Mouse (Mus musculus): ENCODE measurements at regions not wholly inside any gene's neighbourhood (a gene's known extent, or its start where the extent isn't known, plus 50 kb on each side); places are given as distances from the start of the nearest gene placed in this dataset.

GRCm38 (mm10) chr1:90374517-90374916 lies 170.7 kb downstream of the Ackr3 start:
- no peak for TF ChIP-seq POLR2A (IDR thresholded peaks at IDR 0.05; ENCODE audit: low read depth, low read length)
- TF ChIP-seq CTCF (IDR thresholded peaks at IDR 0.05; ENCODE audit: borderline replicate concordance, insufficient read depth, low read length) = no peak
